Mouse (Mus musculus): ENCODE data around the gene Pax1. TPM values are rescaled to one million over a fixed set of nuclear protein-coding genes. Genes with fewer than 3 reads are reported as not detected.

Pax1 gene
- polyA plus RNA-seq, 1 experiment from 2014 or later, result 0.74 TPM

DNA sequence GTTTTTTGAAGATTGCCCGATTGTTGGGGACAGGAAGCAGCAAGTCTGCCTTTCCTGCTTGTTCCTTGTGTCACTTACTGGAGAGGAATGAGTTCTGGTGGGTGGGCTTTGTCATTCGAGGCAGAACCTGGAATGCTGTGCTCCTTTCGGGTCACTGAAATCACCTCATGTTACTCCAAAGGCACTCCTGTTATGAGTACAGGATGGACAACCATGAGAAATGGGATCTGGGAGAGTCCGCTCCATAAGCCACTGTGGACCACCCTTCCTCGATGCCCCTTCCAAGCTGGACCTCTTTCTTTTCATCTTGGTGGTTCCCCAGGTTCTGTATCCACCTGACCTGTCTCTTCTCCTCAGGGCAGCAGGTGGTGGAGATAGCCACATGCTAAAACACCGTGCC, 2.5 kb downstream of the Pax1 start:
- Histone ChIP-seq H3K9ac (replicated peaks) (no peak overlapping the region), H3K4me3 (replicated peaks) (no peak overlapping the region), H3K4me2 (no peak overlapping the region), H3K27ac (replicated peaks) (no peak overlapping the region), H3K9me3 (replicated peaks) (no peaks in the 10 kb centered on the region), H3K36me3 (no peaks in the 10 kb centered on the region), H3K27me3 (replicated peaks) (peaks cover 92% of the 10 kb centered on the region), H3K4me1 (peaks cover 19% of the 10 kb centered on the region)
- 9% methylated on average over 6 of the region's 6 CpGs for WGBS
- no peak for ATAC-seq (ENCODE audit: low FRiP score)

DNA sequence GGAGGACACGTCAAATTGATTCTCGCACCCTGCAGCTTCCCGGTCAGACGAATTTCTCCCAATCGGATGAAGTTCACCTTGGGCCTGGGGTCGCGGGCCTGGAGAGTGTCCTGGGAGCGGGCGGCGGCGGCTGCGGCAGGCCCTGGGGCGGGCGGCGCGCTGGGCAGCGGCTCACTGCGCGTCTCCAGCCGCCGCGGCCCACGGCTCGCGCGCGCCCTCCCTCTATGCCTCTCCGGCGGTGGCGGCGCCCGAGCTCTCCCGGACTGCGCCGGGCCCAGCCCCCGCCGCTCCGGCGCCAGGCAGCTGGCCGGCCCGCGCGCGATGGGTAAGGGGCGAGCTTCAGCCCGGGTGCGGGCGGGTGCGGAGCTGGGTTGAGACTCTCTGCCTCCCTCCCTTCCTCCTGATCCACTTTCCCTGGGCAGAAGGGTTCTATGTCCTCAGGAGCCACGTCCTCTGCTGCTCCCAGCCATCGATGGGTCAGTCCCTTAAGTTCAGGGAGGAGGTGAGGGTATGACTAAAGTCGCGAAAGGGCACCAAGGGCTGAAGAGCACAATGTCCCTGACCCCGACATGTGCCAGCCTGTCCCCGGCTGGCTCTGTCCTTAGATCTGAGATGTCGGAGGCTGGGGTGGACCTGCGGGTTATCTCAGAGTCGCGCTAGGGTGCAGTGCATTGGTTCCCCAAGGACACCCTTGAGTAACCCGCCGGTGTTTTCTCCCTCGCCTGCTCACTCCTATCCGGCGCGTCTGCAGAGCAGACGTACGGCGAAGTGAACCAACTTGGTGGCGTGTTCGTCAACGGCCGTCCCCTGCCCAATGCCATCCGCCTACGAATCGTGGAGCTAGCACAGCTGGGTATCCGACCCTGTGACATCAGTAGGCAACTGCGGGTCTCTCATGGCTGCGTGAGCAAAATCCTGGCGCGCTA, 3.5 kb downstream of the Pax1 start:
- under 1% methylated on average over 72 of the region's 80 CpGs for WGBS
- Histone ChIP-seq H3K36me3 (no peaks in the 10 kb centered on the region), H3K27ac (replicated peaks) (no peak overlapping the region), H3K4me2 (peak overlapping the region; percentile 50), H3K4me3 (replicated peaks) (peak overlapping the region; percentile 28), H3K9me3 (replicated peaks) (no peaks in the 10 kb centered on the region), H3K4me1 (peaks cover 19% of the 10 kb centered on the region), H3K9ac (replicated peaks) (no peak overlapping the region), H3K27me3 (replicated peaks) (peaks cover 91% of the 10 kb centered on the region)
- peak; percentile 32; the same call in 1 of the 2 replicates for ATAC-seq (ENCODE audit: low FRiP score)

DNA sequence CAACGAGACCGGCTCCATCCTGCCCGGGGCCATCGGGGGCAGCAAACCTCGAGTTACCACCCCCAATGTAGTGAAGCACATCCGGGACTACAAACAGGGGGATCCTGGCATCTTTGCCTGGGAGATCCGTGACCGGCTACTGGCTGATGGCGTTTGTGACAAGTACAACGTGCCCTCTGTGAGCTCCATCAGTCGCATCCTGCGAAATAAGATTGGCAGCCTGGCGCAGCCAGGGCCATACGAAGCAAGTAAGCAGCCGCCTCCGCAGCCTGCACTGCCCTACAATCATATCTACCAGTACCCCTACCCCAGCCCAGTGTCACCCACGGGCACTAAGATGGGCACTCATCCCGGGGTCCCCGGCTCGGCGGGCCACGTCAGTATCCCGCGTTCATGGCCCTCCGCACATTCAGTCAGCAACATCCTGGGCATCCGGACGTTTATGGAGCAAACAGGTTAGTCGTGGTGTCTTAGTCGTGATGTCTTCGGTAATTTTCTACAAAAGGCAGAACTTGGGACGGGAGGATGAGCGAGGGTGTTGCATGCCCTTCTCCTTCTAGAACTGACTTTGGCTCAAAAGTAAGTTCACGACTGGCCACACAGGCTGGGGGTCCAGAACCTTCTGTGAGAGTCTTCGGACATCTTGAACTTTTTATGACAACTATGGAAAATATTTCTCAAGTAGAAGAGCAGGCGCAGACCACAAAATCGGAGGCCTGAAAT, 4.3 kb downstream of the Pax1 start:
- peak overlapping the region; percentile 28 for H3K4me3 ChIP-seq (replicated peaks)
- WGBS, result 1% methylated on average over 36 of the region's 36 CpGs
- no peak overlapping the region for H3K27ac ChIP-seq (replicated peaks)
- H3K9me3 ChIP-seq (replicated peaks), result no peaks in the 10 kb centered on the region
- H3K4me1 ChIP-seq, result peaks cover 19% of the 10 kb centered on the region
- H3K9ac ChIP-seq (replicated peaks), result no peak overlapping the region
- H3K4me2 ChIP-seq, result peak overlapping the region; percentile 50; the same call in 1 of the 2 replicates
- H3K36me3 ChIP-seq, result no peaks in the 10 kb centered on the region
- peaks cover 91% of the 10 kb centered on the region for H3K27me3 ChIP-seq (replicated peaks)
- ATAC-seq (ENCODE audit: low FRiP score), result no peak

DNA sequence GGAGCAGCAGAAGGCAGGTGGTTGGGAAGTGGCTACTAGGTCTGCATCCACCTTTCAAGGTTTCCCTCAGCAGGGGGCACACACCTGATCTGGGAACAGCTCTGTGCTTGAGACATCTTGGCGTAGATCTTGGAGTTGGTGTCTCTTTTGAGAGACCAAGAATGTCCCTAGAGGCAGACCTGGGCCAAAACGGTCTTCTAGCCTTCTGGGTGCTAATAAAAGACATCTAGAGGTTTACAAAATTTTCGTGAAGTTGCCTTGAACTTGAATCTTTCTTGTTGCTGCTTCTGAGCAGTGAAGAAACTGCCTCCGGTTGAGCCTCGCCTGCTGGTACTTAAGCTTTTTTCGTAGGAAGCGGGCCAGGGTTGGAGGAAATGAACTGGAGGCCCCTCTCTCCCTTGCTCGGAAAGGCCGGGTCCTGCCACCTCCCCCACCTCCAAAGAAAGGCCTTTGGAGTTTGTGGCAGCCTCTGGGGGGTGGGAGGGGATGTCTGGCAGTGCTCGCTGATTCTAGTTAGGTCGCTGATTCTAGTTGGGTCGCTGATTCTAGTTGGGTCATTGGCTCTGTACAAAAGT, 5.6 kb downstream of the Pax1 start:
- Histone ChIP-seq H3K36me3 (no peaks in the 10 kb centered on the region), H3K27ac (replicated peaks) (no peak overlapping the region), H3K4me3 (replicated peaks) (no peak overlapping the region), H3K9me3 (replicated peaks) (no peaks in the 10 kb centered on the region), H3K4me1 (peaks cover 19% of the 10 kb centered on the region), H3K9ac (replicated peaks) (no peak overlapping the region), H3K27me3 (replicated peaks) (peaks cover 90% of the 10 kb centered on the region), H3K4me2 (no peak overlapping the region)
- no peak for ATAC-seq (ENCODE audit: low FRiP score)
- WGBS, result 1% methylated on average over 12 of the region's 12 CpGs

DNA sequence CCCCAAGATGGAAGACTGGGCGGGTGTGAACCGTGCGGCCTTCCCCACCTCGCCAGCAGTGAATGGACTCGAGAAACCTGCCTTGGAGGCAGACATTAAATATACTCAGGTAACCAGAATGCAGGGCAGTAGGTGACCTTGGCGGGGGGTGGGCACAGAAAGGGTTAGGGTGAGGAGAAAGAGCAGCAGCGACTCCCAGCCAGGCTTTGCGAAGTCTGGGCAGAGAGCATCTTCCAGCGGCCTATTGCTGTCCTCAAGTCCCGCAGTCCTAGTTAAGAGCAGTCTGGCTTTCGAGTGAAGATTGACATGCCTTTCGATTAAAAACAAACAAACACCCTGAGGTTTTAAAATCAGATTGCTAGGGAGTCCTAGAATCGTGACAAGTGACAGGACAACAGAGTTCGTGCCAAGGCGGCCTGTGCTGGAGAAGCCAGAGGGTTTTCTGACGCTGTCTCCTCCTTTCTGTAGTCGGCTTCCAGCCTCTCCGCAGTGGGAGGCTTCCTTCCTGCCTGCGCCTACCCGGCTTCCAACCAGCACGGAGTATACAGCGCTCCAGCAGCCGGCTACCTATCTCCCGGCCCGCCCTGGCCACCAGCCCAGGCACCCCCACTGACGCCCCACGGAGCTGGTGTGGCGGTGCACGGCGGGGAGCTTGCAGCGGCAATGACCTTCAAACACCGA, 6.3 kb downstream of the Pax1 start:
- WGBS, result under 1% methylated on average over 32 of the region's 32 CpGs
- peaks cover 90% of the 10 kb centered on the region for H3K27me3 ChIP-seq (replicated peaks)
- no peak overlapping the region for H3K27ac ChIP-seq (replicated peaks)
- H3K4me1 ChIP-seq, result peaks cover 19% of the 10 kb centered on the region
- no peak overlapping the region for H3K9ac ChIP-seq (replicated peaks)
- H3K36me3 ChIP-seq, result no peaks in the 10 kb centered on the region
- H3K9me3 ChIP-seq (replicated peaks), result no peaks in the 10 kb centered on the region
- peak overlapping the region; percentile 6; the same call in 1 of the 2 replicates for H3K4me3 ChIP-seq (replicated peaks)
- H3K4me2 ChIP-seq, result peak overlapping the region; percentile 26
- ATAC-seq (ENCODE audit: low FRiP score), result peak; percentile 45; the same call in 1 of the 2 replicates

DNA sequence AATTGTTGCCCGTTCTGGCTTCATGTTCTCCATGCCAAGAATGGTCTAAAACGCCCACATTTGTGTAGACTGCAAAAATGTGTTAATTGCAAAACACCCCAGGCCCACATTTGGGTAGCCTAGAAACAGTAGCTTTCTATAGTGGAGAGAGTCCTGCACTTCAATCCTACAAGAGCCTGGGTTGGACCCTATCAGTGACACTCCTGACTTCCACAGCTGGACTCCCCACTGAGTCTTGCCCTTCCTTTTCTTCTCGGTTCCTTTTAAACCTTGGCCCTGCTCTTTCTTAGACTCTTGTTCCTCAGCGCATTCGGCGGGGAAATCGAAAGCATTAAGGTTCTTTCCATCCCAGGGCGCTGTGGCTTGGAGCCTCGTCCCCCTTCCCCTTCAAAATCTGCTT, 7.8 kb downstream of the Pax1 start:
- Histone ChIP-seq H3K36me3 (no peaks in the 10 kb centered on the region), H3K9me3 (replicated peaks) (no peaks in the 10 kb centered on the region), H3K4me2 (no peak overlapping the region), H3K9ac (replicated peaks) (no peak overlapping the region), H3K4me1 (peaks cover 19% of the 10 kb centered on the region), H3K4me3 (replicated peaks) (no peak overlapping the region), H3K27me3 (replicated peaks) (peaks cover 87% of the 10 kb centered on the region), H3K27ac (replicated peaks) (no peak overlapping the region)
- 4% methylated on average over 9 of the region's 9 CpGs for WGBS
- ATAC-seq (ENCODE audit: low FRiP score), result no peak

DNA sequence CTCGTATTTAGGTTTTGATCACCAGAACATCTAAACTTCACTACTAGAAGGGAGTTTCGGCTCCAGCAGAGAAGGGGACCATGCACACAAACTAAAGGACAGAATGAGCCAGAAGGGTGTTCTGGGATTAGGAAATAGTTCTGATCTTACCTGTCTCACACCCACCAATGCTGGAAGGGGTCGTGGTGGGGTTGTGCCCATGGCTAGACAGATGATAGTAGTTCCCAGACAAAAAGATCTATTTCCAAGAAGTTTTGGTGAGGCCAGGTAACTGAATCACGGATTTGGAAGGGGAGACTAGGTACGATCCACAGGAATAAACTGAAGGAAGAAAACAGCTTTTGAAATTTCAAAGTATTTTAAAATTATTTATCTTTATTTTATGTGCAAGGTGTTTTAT, 8.4 kb downstream of the Pax1 start:
- Histone ChIP-seq H3K27ac (replicated peaks) (no peak overlapping the region), H3K36me3 (no peaks in the 10 kb centered on the region), H3K4me3 (replicated peaks) (no peak overlapping the region), H3K27me3 (replicated peaks) (peaks cover 87% of the 10 kb centered on the region), H3K4me1 (peaks cover 16% of the 10 kb centered on the region), H3K9me3 (replicated peaks) (no peaks in the 10 kb centered on the region), H3K4me2 (no peak overlapping the region), H3K9ac (replicated peaks) (no peak overlapping the region)
- no peak for ATAC-seq (ENCODE audit: low FRiP score)
- WGBS, result 10% methylated on average over 5 of the region's 5 CpGs

DNA sequence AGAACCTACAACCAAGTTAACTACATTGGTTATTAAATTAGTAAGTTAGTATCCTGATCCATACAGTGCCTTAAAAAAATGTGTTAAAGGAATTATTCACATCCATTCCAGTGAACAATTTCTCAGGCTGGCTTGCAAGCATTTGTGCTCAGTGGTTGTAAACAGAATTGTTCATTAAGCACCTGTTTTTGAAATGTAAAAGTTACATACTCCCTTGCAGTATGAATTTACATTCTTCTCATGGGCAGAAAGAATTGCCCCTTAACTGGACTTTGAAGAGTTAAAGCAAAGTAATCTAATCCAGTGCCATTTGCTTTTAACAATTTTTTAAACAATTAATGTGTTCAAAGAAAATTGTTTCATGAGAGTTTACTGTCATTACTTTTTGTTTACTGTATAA, 9.6 kb downstream of the Pax1 start:
- peaks cover 86% of the 10 kb centered on the region for H3K27me3 ChIP-seq (replicated peaks)
- H3K4me1 ChIP-seq, result peaks cover 6% of the 10 kb centered on the region; the same call in 1 of the 2 replicates
- no peak overlapping the region for H3K4me3 ChIP-seq (replicated peaks)
- H3K27ac ChIP-seq (replicated peaks), result no peak overlapping the region
- H3K9me3 ChIP-seq (replicated peaks), result no peaks in the 10 kb centered on the region
- no peak overlapping the region for H3K9ac ChIP-seq (replicated peaks)
- no peaks in the 10 kb centered on the region for H3K36me3 ChIP-seq
- no peak overlapping the region for H3K4me2 ChIP-seq
- no peak for ATAC-seq (ENCODE audit: low FRiP score)

DNA sequence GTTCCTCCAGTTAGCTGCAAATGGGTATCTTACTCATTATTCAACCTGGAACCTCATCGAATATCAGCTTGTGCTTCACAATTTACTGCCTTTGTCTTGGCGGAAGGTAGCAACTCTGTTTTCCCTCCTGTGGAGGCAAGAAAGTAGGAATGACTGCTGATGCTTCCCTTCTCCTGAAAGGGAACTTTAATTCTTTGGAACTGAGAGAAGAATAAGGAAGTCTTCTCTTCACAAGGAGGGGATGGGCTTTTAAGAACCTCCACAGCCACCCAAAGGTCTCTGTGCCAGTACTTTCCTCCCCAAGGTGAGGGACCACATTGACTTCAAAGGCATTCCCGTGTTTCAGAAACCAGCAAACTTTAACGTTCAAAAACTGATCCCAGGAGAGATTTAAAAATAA, 10.1 kb downstream of the Pax1 start:
- H3K27me3 ChIP-seq (replicated peaks), result peaks cover 86% of the 10 kb centered on the region

DNA sequence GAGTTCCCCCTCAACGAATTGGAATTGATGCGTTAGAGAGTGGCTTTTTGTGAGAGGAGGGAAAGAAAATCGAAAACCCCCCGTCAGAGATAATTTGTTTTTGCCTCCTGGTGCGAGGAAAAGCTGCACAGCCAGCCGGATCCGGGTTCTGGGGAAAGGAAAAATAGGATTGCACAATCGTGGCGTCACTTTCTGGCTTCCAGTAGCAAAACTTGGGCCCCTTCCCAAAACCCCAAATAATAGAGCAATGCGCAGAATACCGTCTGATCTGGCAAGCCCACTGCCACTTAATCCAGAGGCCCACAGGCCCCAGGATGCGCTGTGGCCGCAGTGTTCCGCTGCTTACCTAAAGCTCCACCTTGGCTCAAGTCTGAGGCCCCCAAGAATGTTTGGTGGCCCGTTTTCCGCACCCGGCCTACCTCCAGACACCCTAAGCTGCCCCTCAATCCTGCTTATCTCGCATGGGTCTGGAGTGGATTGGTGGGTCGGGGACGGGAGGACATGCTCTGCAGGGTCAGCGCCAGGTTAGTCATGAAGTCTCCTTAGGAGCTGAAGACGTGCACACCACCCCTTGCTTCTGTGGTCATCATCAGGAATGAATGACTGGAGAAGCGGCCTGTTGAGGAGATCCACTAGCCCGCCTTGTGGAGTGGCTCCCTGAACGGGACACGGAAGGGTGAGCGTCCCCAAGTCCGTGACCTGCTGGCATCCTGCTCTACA, 11.4 kb downstream of the Pax1 start:
- no peak overlapping the region for H3K4me3 ChIP-seq (replicated peaks)
- H3K4me2 ChIP-seq, result no peak overlapping the region
- H3K27me3 ChIP-seq (replicated peaks), result peaks cover 86% of the 10 kb centered on the region
- H3K9ac ChIP-seq (replicated peaks), result no peak overlapping the region
- no peak overlapping the region for H3K27ac ChIP-seq (replicated peaks)
- H3K9me3 ChIP-seq (replicated peaks), result no peaks in the 10 kb centered on the region
- no peaks in the 10 kb centered on the region for H3K36me3 ChIP-seq
- WGBS, result 1% methylated on average over 28 of the region's 28 CpGs
- no peak for ATAC-seq (ENCODE audit: low FRiP score)
- peaks cover 3% of the 10 kb centered on the region; the same call in 1 of the 2 replicates for H3K4me1 ChIP-seq

More for the DNA sequence above, 10.1 kb downstream of the Pax1 start:
- Histone ChIP-seq H3K9me3 (replicated peaks) (no peaks in the 10 kb centered on the region), H3K27ac (replicated peaks) (no peak overlapping the region), H3K9ac (replicated peaks) (no peak overlapping the region), H3K4me2 (no peak overlapping the region), H3K36me3 (no peaks in the 10 kb centered on the region), H3K4me1 (peaks cover 6% of the 10 kb centered on the region; the same call in 1 of the 2 replicates), H3K4me3 (replicated peaks) (no peak overlapping the region)
- no peak for ATAC-seq (ENCODE audit: low FRiP score)
- WGBS, result 4% methylated on average over 4 of the region's 4 CpGs

DNA sequence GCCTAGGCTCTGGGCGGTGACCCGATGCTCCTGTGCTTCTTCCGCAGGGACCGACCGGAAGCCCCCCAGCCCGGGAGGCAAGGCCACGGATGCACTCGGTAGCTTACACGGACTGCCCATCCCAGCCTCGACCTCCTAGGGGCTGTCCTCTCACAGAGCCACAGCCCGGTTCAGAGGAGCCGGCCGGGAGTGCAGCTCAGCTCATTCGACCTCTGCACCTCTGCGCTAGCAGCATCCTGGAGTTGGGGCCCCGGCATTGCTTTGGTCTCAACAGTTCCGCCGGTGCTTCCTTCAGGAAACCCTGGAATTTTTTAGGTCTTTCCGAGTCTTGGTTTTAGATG, 11.9 kb downstream of the Pax1 start:
- no peak for ATAC-seq (ENCODE audit: low FRiP score)

More for the DNA sequence above, 11.9 kb downstream of the Pax1 start:
- Histone ChIP-seq H3K4me3 (replicated peaks) (no peak overlapping the region), H3K27ac (replicated peaks) (no peak overlapping the region), H3K9ac (replicated peaks) (no peak overlapping the region), H3K27me3 (replicated peaks) (peaks cover 88% of the 10 kb centered on the region), H3K4me1 (no peaks in the 10 kb centered on the region), H3K4me2 (no peak overlapping the region), H3K36me3 (no peaks in the 10 kb centered on the region), H3K9me3 (replicated peaks) (no peaks in the 10 kb centered on the region)
- under 1% methylated on average over 19 of the region's 19 CpGs for WGBS
